Mouse (Mus musculus) testis, adult 2 months (tissue): Measurements from ENCODE around the gene Ap5m1. TPM values are rescaled to one million over a fixed set of nuclear protein-coding genes. Genes with fewer than 3 reads are reported as not detected.
A peak's percentile ranks its signal among the peaks of the same experiment; 100 is the strongest.

Source experiments
- H3K27ac ChIP-seq: fragments of 200-500 bp; 2 replicates; pipeline ENCODE4 v1.5.1; 2012; ENCODE audit warnings: low read depth, low read length; ENCODE audit not compliant: control insufficient read depth, insufficient read depth
- H3K27me3 ChIP-seq: fragments of 200-500 bp; 2 replicates; pipeline ENCODE4 v1.6.1; 2012; ENCODE audit warnings: mild to moderate bottlenecking, low read length, moderate library complexity; ENCODE audit not compliant: control insufficient read depth, insufficient read depth
- H3K36me3 ChIP-seq: fragments of 200-500 bp; 2 replicates; pipeline ENCODE4 v1.6.1; 2012; ENCODE audit warnings: mild to moderate bottlenecking, low read length; ENCODE audit not compliant: control insufficient read depth, insufficient read depth
- H3K4me1 ChIP-seq: fragments of 200-500 bp; 2 replicates; pipeline ENCODE4 v1.6.1; 2012; ENCODE audit warnings: low read length; ENCODE audit not compliant: control insufficient read depth, insufficient read depth
- H3K4me3 ChIP-seq: fragments of 200-500 bp; 2 replicates; pipeline ENCODE4 v1.5.1; 2012; ENCODE audit warnings: low read depth, mild to moderate bottlenecking, low read length, moderate library complexity, mixed read lengths; ENCODE audit not compliant: control insufficient read depth
- CTCF ChIP-seq: fragments of 200-500 bp; IDR thresholded peaks from 2 replicates; pipeline ENCODE4 v1.5.1; 2012; ENCODE audit warnings: low read depth, mild to moderate bottlenecking, inconsistent platforms, low read length, moderate library complexity; ENCODE audit not compliant: control insufficient read depth, insufficient read depth, insufficient replicate concordance
- POLR2A ChIP-seq: fragments of 200-500 bp; IDR thresholded peaks from 2 replicates; pipeline ENCODE4 v1.6.1; 2012; ENCODE audit warnings: low read depth, mild to moderate bottlenecking, inconsistent platforms, low read length, moderate library complexity; ENCODE audit not compliant: control insufficient read depth
- polyA plus RNA-seq: library from polyadenylated mRNA; depleted of rRNA; stranded (reverse); fragments of >200 nt; gene quantifications from 2 replicates; pipeline ENCODE4 v1.2.3, GENCODE M21; 2012; rRNA removed

The Ap5m1 gene
- polyA plus RNA-seq, 1 experiment = 7.1 TPM

DNA sequence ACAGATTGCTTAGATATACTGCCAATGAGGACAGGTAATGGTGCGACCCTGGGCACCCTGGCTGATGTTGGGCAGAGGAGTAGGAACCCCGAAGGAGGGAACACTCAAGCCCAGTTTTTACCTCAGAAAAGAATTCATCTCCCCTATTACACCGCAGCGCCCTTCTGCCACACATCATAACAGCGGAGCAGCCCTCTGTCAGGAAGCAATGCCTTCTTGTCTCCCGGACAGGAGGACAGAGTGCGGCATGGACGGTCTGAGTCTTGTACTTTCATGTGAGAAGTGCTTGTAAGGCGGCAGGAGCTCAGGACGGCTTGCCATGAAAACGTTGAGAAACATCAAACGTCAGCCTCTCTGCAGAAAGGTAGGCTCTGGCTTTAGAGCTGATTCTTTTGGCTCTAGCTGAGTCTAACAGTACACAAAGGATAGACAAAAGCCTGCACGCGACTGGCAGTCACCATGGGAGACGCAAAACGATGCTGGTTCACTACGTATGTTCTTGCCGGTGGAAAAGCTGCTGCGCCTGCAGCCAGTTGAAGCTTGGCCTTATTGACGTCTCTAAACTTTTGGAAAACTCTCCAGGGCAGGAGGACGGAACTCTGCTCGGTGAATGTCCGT is 61.4 kb downstream of the Ap5m1 start:
- H3K27me3 ChIP-seq = no peaks in the 10 kb centered on the region
- no peaks in the 10 kb centered on the region for H3K36me3 ChIP-seq
- TF ChIP-seq POLR2A = no peak
- no peak for TF ChIP-seq CTCF
- no peak overlapping the region for H3K27ac ChIP-seq
- peaks cover 5% of the 10 kb centered on the region for H3K4me1 ChIP-seq
- H3K4me3 ChIP-seq = peak overlapping the region; percentile 48

DNA sequence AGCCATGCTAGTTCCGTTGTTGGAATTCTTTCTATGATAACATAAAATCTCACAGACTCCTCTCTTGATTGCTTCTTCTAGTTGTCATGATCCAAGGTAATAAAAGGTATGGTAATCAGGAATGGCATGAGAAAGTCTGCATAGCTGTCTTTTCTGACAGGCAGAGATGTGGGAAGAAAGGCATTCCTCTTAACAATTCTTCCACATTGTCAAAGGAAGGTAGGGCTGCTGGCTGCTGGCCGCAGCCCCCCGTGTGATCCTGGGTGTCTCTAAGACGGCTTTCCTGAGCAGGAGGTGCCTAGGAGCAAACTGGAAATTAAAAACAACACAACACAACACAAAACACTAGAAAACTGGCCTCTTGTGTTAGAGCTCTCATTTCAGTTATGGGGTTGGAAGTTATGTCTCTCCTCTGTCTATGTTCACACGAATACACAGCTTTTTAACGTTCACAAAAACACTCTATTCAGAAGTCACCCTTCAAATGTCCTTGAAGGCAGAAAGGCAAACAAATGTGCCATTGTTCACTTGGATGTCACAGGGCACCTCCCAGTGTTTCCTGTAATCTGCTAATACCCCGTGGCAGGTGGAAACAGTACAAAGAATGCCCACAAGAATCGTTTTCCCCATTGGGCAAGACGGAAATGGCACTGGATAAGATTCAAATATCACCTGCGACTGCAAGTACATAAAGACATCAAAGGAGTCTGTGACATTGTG is 62.8 kb downstream of the Ap5m1 start:
- Histone ChIP-seq H3K4me3 (no peak overlapping the region), H3K27ac (no peak overlapping the region), H3K27me3 (no peaks in the 10 kb centered on the region), H3K36me3 (no peaks in the 10 kb centered on the region), H3K4me1 (peaks cover 5% of the 10 kb centered on the region)
- TF ChIP-seq POLR2A (no peak), CTCF (no peak)

DNA sequence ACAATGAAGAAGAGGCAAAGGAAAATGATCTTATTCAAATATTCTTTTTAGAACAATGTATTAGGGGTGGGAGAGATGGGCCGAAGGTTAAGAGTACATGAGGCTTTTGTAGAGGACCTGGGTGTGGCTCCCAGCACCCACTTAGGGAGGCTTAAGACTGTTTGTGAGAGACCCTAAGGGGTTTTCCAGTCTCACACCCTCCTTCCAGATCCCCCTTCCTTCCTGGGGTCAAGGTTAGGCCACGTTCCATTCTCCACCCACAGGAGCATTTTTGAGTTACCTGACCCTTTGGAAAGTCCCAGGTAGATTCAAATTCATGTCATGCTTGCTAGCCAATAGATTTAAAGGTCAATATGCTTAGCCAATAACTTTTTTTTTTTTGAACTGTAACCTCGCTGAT is 66.5 kb downstream of the Ap5m1 start:
- H3K27ac ChIP-seq = no peak overlapping the region
- no peak for TF ChIP-seq POLR2A
- TF ChIP-seq CTCF = no peak
- H3K27me3 ChIP-seq = no peaks in the 10 kb centered on the region
- no peaks in the 10 kb centered on the region for H3K36me3 ChIP-seq
- H3K4me3 ChIP-seq = no peak overlapping the region
- H3K4me1 ChIP-seq = peaks cover 2% of the 10 kb centered on the region

GRCm38 (mm10) chr14:49138171-49138570 is 72.3 kb downstream of the Ap5m1 start:
- H3K36me3 ChIP-seq = no peaks in the 10 kb centered on the region

DNA sequence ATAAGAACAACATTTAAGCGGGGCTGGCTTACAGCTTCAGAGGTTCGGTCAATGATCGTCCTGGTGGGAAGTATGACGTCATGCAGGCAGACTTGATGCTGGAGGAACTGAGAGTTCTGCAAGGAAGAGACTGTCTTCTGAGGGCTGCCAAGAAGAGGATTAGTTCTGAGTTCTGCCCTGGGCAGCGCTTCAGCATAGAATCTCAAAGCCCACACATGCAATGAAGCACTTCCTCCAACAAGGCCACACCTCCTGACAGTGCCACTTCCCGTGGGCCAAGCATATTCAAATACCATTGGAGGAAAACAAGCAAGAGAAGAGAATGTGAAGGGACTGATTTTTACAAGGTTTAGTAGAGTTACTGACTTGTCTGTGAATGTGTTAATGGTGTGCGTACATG is 74.9 kb downstream of the Ap5m1 start:
- H3K36me3 ChIP-seq = no peaks in the 10 kb centered on the region
- no peak overlapping the region for H3K27ac ChIP-seq
- H3K27me3 ChIP-seq = no peaks in the 10 kb centered on the region
- H3K4me3 ChIP-seq = no peak overlapping the region
- TF ChIP-seq POLR2A (no peak), CTCF (no peak)
- H3K4me1 ChIP-seq = no peaks in the 10 kb centered on the region; the same call in 1 of the 2 replicates

More at GRCm38 (mm10) chr14:49138171-49138570, 72.3 kb downstream of the Ap5m1 start:
- H3K4me1 ChIP-seq = no peaks in the 10 kb centered on the region; the same call in 1 of the 2 replicates
- H3K4me3 ChIP-seq = no peak overlapping the region
- no peak for TF ChIP-seq POLR2A
- TF ChIP-seq CTCF = no peak
- no peak overlapping the region for H3K27ac ChIP-seq
- H3K27me3 ChIP-seq = no peaks in the 10 kb centered on the region

Other genes with a start within 250 kb of the Ap5m1 start
- 3.6 and 4.1 TPM in 2 replicates for gene Exoc5, start 556 bp downstream of the Ap5m1 start, polyA plus RNA-seq
- 21.1 and 28.2 TPM in 2 replicates for gene Naa30, start 106.1 kb downstream of the Ap5m1 start, polyA plus RNA-seq
- gene ccdc198, start 179.4 kb downstream of the Ap5m1 start, polyA plus RNA-seq = 28.6 and 33.8 TPM in 2 replicates